Mouse (Mus musculus): Measurements from ENCODE around the gene Gm17349. TPM values are rescaled to one million over a fixed set of nuclear protein-coding genes. Genes with fewer than 3 reads are reported as not detected.

Gene Gm17349
- total and polyA plus RNA-seq, 3 experiments: 2.1 TPM; not detected in 2

GRCm38 (mm10) chr15:99708176-99708575 is 2.9 kb upstream of the Gm17349 start:
- no peak overlapping the region for H3K9ac ChIP-seq (ENCODE audit: control insufficient read depth, low read depth, low read length, poor library complexity, severe bottlenecking)
- no peaks in the 10 kb centered on the region for H3K79me2 ChIP-seq (ENCODE audit: control insufficient read depth, insufficient read depth, low read length, poor library complexity)
- H3K4me3 ChIP-seq (ENCODE audit: control insufficient read depth in 1 of 2, insufficient read depth in 1 of 2, low read depth in 2 of 2, low read length in 2 of 2): no peak overlapping the region
- H3K9me3 ChIP-seq (replicated peaks; ENCODE audit: insufficient read depth, low read length): no peaks in the 10 kb centered on the region
- H3K27ac ChIP-seq (ENCODE audit: control insufficient read depth, low read depth, low read length): no peak overlapping the region
- H3K36me3 ChIP-seq (ENCODE audit: control insufficient read depth in 1 of 2, insufficient read depth in 2 of 2, low read length in 2 of 2): peaks cover 0 to 3% of the 10 kb centered on the region in 2 experiments; a peak in 2 of 4 replicates
- H3K4me1 ChIP-seq (ENCODE audit: control insufficient read depth in 1 of 2, insufficient read depth in 2 of 2, low read length in 2 of 2): no peaks in the 10 kb centered on the region
- TF ChIP-seq GABPA (IDR thresholded peaks at IDR 0.05; ENCODE audit: low read depth, low read length): no peak
- no peak for TF ChIP-seq ZC3H11A (IDR thresholded peaks at IDR 0.05; ENCODE audit: low read depth, low read length)
- TF ChIP-seq CHD1 (IDR thresholded peaks at IDR 0.05; ENCODE audit: low read depth, low read length): no peak
- no peak for TF ChIP-seq MEF2A (IDR thresholded peaks at IDR 0.05; ENCODE audit: extremely low read depth, insufficient replicate concordance, low read depth, low read length, poor library complexity, severe bottlenecking)
- TF ChIP-seq MYC (IDR thresholded peaks at IDR 0.05; ENCODE audit: low read depth, low read length): no peak
- no peak for TF ChIP-seq MXI1 (IDR thresholded peaks at IDR 0.05; ENCODE audit: low read depth, low read length)
- no peak for DNase-seq (ENCODE audit: low read depth, low spot score)
- H3K27me3 ChIP-seq (ENCODE audit: control insufficient read depth in 1 of 2, insufficient read depth in 2 of 2, low read length in 2 of 2): no peaks in the 10 kb centered on the region

DNA sequence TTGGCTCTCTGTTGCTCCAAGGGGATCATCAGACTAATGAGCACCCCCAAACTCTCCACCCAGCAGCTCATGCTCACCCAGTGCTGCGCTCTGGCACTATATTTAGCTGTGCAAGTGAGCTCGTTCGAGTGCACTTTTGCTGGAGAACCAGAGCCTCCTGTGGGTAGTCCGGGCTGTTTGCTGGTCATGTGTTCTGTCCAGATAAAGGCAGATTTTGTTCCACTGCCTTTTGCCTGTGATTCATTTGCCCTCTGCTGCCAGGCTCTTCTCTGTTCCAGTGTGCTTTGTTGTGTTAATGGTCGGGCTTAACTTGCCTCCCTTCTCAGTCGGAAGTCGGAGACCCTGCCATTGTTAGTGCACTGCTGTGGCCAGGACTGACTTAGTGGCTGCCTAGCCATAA is 409 bp downstream of the Gm17349 start:
- Histone ChIP-seq H3K79me2 (ENCODE audit: control insufficient read depth, insufficient read depth, low read length, poor library complexity) (peaks cover 4% of the 10 kb centered on the region; the same call in 1 of the 2 replicates), H3K27me3 (ENCODE audit: control insufficient read depth in 1 of 2, insufficient read depth in 2 of 2, low read length in 2 of 2) (no peaks in the 10 kb centered on the region), H3K9ac (ENCODE audit: control insufficient read depth, low read depth, low read length, poor library complexity, severe bottlenecking) (no peak overlapping the region), H3K9me3 (replicated peaks; ENCODE audit: insufficient read depth, low read length) (no peaks in the 10 kb centered on the region), H3K4me3 (ENCODE audit: control insufficient read depth in 1 of 2, insufficient read depth in 1 of 2, low read depth in 2 of 2, low read length in 2 of 2) (no peak overlapping the region), H3K27ac (ENCODE audit: control insufficient read depth, low read depth, low read length) (no peak overlapping the region), H3K36me3 (ENCODE audit: control insufficient read depth in 1 of 2, insufficient read depth in 2 of 2, low read length in 2 of 2) (peaks cover 3 to 4% of the 10 kb centered on the region in 2 experiments; a peak in 3 of 4 replicates), H3K4me1 (ENCODE audit: control insufficient read depth in 1 of 2, insufficient read depth in 2 of 2, low read length in 2 of 2) (peaks cover 0 to 14% of the 10 kb centered on the region in 2 experiments; a peak in 2 of 4 replicates)
- DNase-seq (ENCODE audit: low read depth, low spot score): no peak
- no peak for TF ChIP-seq GATA1 (IDR thresholded peaks at IDR 0.05; ENCODE audit: low read depth, low read length)
- TF ChIP-seq ETS1 (IDR thresholded peaks at IDR 0.05; ENCODE audit: low read depth, low read length): no peak
- TF ChIP-seq TCF12 (IDR thresholded peaks at IDR 0.05; ENCODE audit: low read depth, low read length): no peak

DNA sequence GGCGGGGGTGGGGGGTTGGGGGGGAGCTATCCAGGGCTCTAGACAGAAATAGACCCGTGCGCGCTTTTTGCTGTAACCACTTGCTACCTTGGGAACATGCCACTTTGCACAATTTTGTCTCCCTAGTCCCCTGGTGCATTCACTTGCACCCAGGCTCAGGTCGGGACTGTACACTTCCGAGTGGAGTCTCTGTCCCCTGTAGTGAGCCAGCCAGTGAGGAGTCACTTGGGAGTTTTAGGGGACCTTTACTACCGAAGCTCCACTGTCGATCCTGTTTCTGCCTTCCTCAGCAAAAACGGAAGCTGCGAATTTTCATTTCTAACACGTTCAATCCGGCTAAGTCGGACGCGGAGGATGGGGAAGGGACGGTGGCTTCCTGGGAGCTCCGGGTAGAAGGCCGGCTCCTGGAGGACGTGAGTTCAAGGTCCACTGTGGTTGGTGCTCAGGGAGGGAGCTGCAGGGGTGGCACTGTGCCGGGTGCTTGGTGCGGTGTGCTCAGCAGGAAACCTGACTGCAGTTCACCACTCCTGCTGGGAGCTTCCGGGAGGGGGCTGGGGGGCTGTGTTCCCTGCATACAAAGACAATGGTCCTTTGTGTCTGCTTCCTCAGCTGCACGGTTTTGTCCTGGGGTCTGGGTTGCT is 1.1 kb downstream of the Gm17349 start:
- no peak overlapping the region for H3K9ac ChIP-seq (ENCODE audit: control insufficient read depth, low read depth, low read length, poor library complexity, severe bottlenecking)
- H3K79me2 ChIP-seq (ENCODE audit: control insufficient read depth, insufficient read depth, low read length, poor library complexity): peaks cover 4% of the 10 kb centered on the region; the same call in 1 of the 2 replicates
- peaks cover 3 to 4% of the 10 kb centered on the region in 2 experiments; a peak in 3 of 4 replicates for H3K36me3 ChIP-seq (ENCODE audit: control insufficient read depth in 1 of 2, insufficient read depth in 2 of 2, low read length in 2 of 2)
- no peaks in the 10 kb centered on the region for H3K27me3 ChIP-seq (ENCODE audit: control insufficient read depth in 1 of 2, insufficient read depth in 2 of 2, low read length in 2 of 2)
- H3K4me1 ChIP-seq (ENCODE audit: control insufficient read depth in 1 of 2, insufficient read depth in 2 of 2, low read length in 2 of 2): peaks cover 0 to 14% of the 10 kb centered on the region in 2 experiments; a peak in 2 of 4 replicates
- no peak overlapping the region for H3K4me3 ChIP-seq (ENCODE audit: control insufficient read depth in 1 of 2, insufficient read depth in 1 of 2, low read depth in 2 of 2, low read length in 2 of 2)
- no peak overlapping the region for H3K27ac ChIP-seq (ENCODE audit: control insufficient read depth, low read depth, low read length)
- DNase-seq (ENCODE audit: low read depth, low spot score): no peak
- H3K9me3 ChIP-seq (replicated peaks; ENCODE audit: insufficient read depth, low read length): no peaks in the 10 kb centered on the region
- TF ChIP-seq TCF12 (IDR thresholded peaks at IDR 0.05; ENCODE audit: low read depth, low read length) (no peak), POLR2AphosphoS5 (IDR thresholded peaks at IDR 0.05; ENCODE audit: borderline replicate concordance, low read depth, low read length) (no peak), UBTF (IDR thresholded peaks at IDR 0.05; ENCODE audit: borderline replicate concordance, insufficient read depth, low read depth, low read length) (no peak), JUND (IDR thresholded peaks at IDR 0.05; ENCODE audit: low read depth, low read length) (no peak), ZKSCAN1 (IDR thresholded peaks at IDR 0.05; ENCODE audit: low read depth, low read length) (no peak), NRF1 (IDR thresholded peaks at IDR 0.05; ENCODE audit: insufficient read depth, low read depth, low read length, poor library complexity, severe bottlenecking) (no peak), MYC (IDR thresholded peaks at IDR 0.05; ENCODE audit: low read depth, low read length) (no peak), CHD2 (IDR thresholded peaks at IDR 0.05; ENCODE audit: low read length) (no peak), POLR2A (IDR thresholded peaks at IDR 0.05; ENCODE audit: control insufficient read depth in 1 of 2, insufficient read depth in 1 of 2, low read depth in 1 of 2, low read length in 2 of 2, poor library complexity in 1 of 2) (no peak), ZNF384 (IDR thresholded peaks at IDR 0.05; ENCODE audit: low read depth, low read length) (no peak), GABPA (IDR thresholded peaks at IDR 0.05; ENCODE audit: low read depth, low read length) (no peak), MXI1 (IDR thresholded peaks at IDR 0.05; ENCODE audit: low read depth, low read length) (no peak), MYB (IDR thresholded peaks at IDR 0.05; ENCODE audit: low read depth, low read length) (no peak), CHD1 (IDR thresholded peaks at IDR 0.05; ENCODE audit: low read depth, low read length) (no peak), TBP (IDR thresholded peaks at IDR 0.05; ENCODE audit: low read depth, low read length) (no peak), ZC3H11A (IDR thresholded peaks at IDR 0.05; ENCODE audit: low read depth, low read length) (no peak)

Measured in MEL (cell line).